Mouse (Mus musculus): ENCODE results near the gene Atp2c2. TPM values are rescaled to one million over a fixed set of nuclear protein-coding genes. Genes with fewer than 3 reads are reported as not detected.

Gene Atp2c2
- polyA plus RNA-seq, 1 experiment from 2014 or later = 0.64 TPM

DNA sequence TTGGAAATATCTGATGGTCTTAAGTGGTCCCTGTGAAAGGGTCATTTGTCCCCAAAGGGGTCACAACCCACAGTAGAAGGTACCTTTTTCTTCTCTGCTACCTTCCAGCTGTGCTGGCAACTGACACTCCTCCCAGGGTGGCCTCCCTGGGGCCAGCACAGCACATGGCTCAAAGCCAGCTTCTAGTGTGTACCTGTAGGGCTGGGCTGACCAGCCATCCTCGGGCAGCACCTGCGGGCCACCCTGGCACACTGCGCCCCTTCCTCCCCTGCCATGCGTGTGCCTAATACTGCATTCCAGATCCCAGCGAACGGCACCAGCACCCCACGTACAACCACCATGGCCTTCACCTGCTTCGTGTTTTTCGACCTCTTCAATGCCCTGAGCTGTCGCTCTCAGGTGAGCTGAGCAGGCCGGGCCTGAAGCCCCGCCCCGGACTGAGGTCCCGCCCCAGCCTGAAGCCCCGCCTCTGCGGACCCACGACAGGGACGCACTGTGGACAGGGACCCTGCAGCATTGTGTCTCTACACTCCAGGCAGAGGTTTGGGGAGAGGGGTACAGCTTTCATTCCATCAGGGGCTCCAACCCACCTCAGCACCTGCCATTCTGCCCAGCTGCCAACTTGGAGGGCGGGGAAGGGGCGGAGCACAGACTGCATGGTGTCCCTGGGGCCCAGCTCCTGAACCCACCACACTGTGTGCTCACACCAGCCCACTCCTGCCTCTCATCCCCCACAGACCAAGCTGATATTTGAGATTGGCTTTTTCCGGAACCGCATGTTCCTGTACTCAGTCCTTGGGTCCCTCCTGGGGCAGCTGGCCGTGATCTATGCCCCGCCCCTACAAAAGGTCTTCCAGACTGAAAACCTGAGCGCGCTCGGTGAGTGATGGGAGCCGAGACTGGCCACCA lies 55.7 kb downstream of the Atp2c2 start:
- Histone ChIP-seq H3K27ac (replicated peaks) (no peak overlapping the region), H3K36me3 (no peaks in the 10 kb centered on the region), H3K27me3 (peaks cover 17% of the 10 kb centered on the region), H3K9me3 (no peaks in the 10 kb centered on the region), H3K4me2 (replicated peaks) (peak overlapping the region; percentile 45), H3K9ac (replicated peaks) (no peak overlapping the region), H3K4me1 (peaks cover 22% of the 10 kb centered on the region), H3K4me3 (peak overlapping the region; percentile 24)
- 0 out of 2 replicates have a peak, but pooled peaks have one; percentile 27 for ATAC-seq (ENCODE audit: low FRiP score, low read depth)
- 19% methylated on average over 26 of the region's 28 CpGs for WGBS

DNA sequence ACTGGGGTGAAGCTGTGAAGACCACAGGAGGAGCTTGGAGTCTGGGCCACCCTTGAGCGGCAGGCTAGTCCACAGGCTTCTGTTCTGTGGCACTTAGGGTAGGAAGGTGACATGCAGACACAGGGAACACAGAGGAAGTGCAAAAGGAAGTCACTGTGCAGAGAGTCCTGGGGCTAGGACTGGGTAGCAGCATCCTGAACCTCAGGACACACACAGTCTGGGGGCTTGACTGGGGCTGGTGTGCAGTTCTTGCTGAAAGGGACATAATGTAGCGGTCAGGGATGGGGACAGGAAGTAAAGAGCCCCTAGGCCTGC lies 56.3 kb downstream of the Atp2c2 start:
- Histone ChIP-seq H3K9ac (replicated peaks) (no peak overlapping the region), H3K4me3 (no peak overlapping the region), H3K27ac (replicated peaks) (no peak overlapping the region), H3K27me3 (peaks cover 17% of the 10 kb centered on the region), H3K4me2 (replicated peaks) (peak overlapping the region; percentile 45; the same call in 1 of the 2 replicates), H3K9me3 (no peaks in the 10 kb centered on the region), H3K4me1 (peaks cover 22% of the 10 kb centered on the region), H3K36me3 (no peaks in the 10 kb centered on the region)
- 53% methylated on average over 2 of the region's 2 CpGs for WGBS
- ATAC-seq (ENCODE audit: low FRiP score, low read depth) = no peak

GRCm38 (mm10) chr8:119756538-119756937 lies 56.7 kb downstream of the Atp2c2 start:
- no peak for ATAC-seq (ENCODE audit: low FRiP score, low read depth)
- Histone ChIP-seq H3K27ac (replicated peaks) (no peak overlapping the region), H3K27me3 (peaks cover 17% of the 10 kb centered on the region)

GRCm38 (mm10) chr8:119761692-119762091 lies 61.9 kb downstream of the Atp2c2 start:
- Histone ChIP-seq H3K27me3 (no peaks in the 10 kb centered on the region), H3K9ac (replicated peaks) (no peak overlapping the region), H3K27ac (replicated peaks) (no peak overlapping the region), H3K4me3 (no peak overlapping the region), H3K9me3 (no peaks in the 10 kb centered on the region), H3K4me1 (peaks cover 9% of the 10 kb centered on the region; the same call in 1 of the 2 replicates), H3K4me2 (replicated peaks) (no peak overlapping the region), H3K36me3 (peaks cover 20% of the 10 kb centered on the region)
- WGBS = 89% methylated on average over 11 of the region's 11 CpGs
- no peak for ATAC-seq (ENCODE audit: low FRiP score, low read depth)

More at GRCm38 (mm10) chr8:119756538-119756937, 56.7 kb downstream of the Atp2c2 start:
- no peaks in the 10 kb centered on the region for H3K9me3 ChIP-seq
- WGBS = 52% methylated on average over 5 of the region's 5 CpGs
- H3K4me3 ChIP-seq = no peak overlapping the region
- H3K9ac ChIP-seq (replicated peaks) = no peak overlapping the region
- H3K4me1 ChIP-seq = peaks cover 22% of the 10 kb centered on the region
- peaks cover 1% of the 10 kb centered on the region; the same call in 1 of the 2 replicates for H3K36me3 ChIP-seq
- H3K4me2 ChIP-seq (replicated peaks) = no peak overlapping the region

- no peak overlapping the region for H3K9ac ChIP-seq (replicated peaks)
- WGBS = 91% methylated on average over 21 of the region's 21 CpGs
- peaks cover 9% of the 10 kb centered on the region; the same call in 1 of the 2 replicates for H3K4me1 ChIP-seq
- H3K9me3 ChIP-seq = no peaks in the 10 kb centered on the region
- no peak for ATAC-seq (ENCODE audit: low FRiP score, low read depth)
- no peak overlapping the region for H3K27ac ChIP-seq (replicated peaks)
- H3K27me3 ChIP-seq = no peaks in the 10 kb centered on the region
- H3K4me3 ChIP-seq = no peak overlapping the region
- no peak overlapping the region for H3K4me2 ChIP-seq (replicated peaks)
- H3K36me3 ChIP-seq = peaks cover 28% of the 10 kb centered on the region
Observed at GRCm38 (mm10) chr8:119762226-119763220, 62.7 kb downstream of the Atp2c2 start.

- peaks cover 37% of the 10 kb centered on the region for H3K36me3 ChIP-seq
- no peak overlapping the region for H3K27ac ChIP-seq (replicated peaks)
- no peak for ATAC-seq (ENCODE audit: low FRiP score, low read depth)
- H3K4me1 ChIP-seq = no peaks in the 10 kb centered on the region; the same call in 1 of the 2 replicates
- H3K4me2 ChIP-seq (replicated peaks) = no peak overlapping the region
- 87% methylated on average over 10 of the region's 10 CpGs for WGBS
- H3K9ac ChIP-seq (replicated peaks) = no peak overlapping the region
- no peaks in the 10 kb centered on the region for H3K9me3 ChIP-seq
- no peak overlapping the region for H3K4me3 ChIP-seq
- no peaks in the 10 kb centered on the region for H3K27me3 ChIP-seq
Observed at GRCm38 (mm10) chr8:119765311-119765710, 65.5 kb downstream of the Atp2c2 start.

DNA sequence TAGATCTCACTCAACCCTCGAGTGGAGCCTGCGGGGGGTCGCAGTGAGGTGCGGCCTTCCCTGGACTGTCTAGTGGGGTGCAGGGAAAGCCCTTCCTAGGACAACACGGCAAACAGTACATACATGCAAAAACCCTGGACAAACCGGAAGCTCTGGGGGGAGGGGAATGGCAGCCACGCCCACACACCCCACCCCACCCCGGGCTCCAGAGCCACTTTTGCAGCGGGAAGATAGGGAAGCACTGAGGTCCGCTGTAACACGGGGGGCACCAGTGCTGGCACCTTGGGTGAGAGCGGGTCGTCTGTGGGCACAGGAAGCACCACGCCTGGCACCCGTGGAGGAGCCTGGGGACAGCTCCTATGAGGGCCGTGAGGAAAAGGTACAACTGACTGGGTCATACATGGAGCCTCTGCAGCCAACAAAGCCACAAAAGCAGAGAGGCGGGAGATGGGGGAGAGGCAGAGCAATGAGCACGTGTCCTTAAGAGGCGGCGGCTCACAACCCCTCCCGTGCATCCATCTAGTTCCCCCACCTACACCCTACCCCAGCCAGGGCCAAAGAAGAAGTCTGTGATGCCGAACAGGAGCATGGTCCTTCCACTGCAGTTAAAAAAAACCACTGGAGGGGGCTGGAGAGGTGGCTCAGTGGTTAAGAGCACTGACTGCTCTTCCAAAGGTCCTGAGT lies 66.1 kb downstream of the Atp2c2 start:
- Histone ChIP-seq H3K4me3 (no peak overlapping the region), H3K9me3 (no peaks in the 10 kb centered on the region), H3K36me3 (peaks cover 37% of the 10 kb centered on the region), H3K9ac (replicated peaks) (no peak overlapping the region), H3K27ac (replicated peaks) (no peak overlapping the region), H3K27me3 (no peaks in the 10 kb centered on the region), H3K4me2 (replicated peaks) (no peak overlapping the region), H3K4me1 (no peaks in the 10 kb centered on the region; the same call in 1 of the 2 replicates)
- 81% methylated on average over 22 of the region's 22 CpGs for WGBS
- no peak for ATAC-seq (ENCODE audit: low FRiP score, low read depth)

DNA sequence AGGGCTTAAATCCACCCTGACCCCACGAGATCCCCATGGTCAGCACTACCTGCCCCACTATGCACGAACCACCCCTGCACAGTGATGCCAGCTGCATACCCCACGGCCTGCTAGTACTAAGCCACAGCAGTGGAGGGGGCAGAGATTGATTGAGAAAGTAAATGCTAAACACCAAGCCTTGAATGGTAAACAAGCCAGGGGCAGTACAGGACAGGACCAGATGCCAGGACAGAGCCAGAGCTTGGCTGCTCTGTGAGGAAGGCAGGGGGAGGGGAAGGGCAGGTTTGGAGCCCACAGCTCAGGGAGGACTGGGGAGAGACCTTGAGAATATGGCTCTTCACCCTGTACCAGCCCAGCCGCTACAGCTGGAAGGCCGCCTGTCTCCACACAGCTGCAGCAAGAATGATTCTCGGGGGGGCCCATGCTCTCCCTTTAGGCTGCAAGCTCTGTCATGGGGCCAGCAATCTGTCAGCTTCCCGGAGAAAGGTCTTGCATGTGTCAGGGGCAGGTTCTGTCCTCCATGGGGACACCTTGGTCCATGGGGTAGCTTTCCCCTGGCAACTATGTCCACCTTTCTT lies 76.9 kb downstream of the Atp2c2 start:
- ATAC-seq (ENCODE audit: low FRiP score, low read depth) = no peak
- no peak overlapping the region for H3K4me3 ChIP-seq
- H3K27ac ChIP-seq (replicated peaks) = no peak overlapping the region
- peaks cover 18% of the 10 kb centered on the region for H3K4me1 ChIP-seq
- 0 out of 2 replicates have a peak, but pooled peaks cover 9% of the 10 kb centered on the region for H3K27me3 ChIP-seq
- H3K9me3 ChIP-seq = no peaks in the 10 kb centered on the region
- H3K36me3 ChIP-seq = no peaks in the 10 kb centered on the region
- H3K4me2 ChIP-seq (replicated peaks) = no peak overlapping the region
- WGBS = 88% methylated on average over 7 of the region's 7 CpGs
- no peak overlapping the region for H3K9ac ChIP-seq (replicated peaks)

DNA sequence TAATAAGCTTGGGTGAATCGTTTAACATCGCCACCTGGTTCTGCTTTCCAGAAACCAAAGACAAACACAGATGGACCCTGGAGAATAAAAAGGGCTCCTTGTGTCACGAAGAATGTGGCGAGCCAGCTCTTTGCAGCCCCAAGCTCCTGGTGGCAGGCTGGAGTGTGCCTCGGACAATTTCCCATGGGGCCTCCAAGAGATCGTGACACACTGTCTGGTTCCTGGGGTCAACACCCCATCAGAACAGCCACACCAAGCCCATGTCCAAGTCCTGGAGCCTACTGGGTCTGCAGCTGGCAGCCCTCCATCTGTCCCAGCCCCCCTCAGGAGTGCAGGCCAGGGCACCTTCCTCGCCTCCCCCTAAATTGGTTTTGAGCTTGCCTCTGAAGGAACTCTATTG lies 78.0 kb downstream of the Atp2c2 start:
- peak overlapping the region; percentile 75 for H3K9ac ChIP-seq (replicated peaks)
- 0 out of 2 replicates have a peak, but pooled peaks cover 9% of the 10 kb centered on the region for H3K27me3 ChIP-seq
- H3K27ac ChIP-seq (replicated peaks) = peak overlapping the region; percentile 84
- H3K4me2 ChIP-seq (replicated peaks) = peak overlapping the region; percentile 88
- H3K4me3 ChIP-seq = peak overlapping the region; percentile 61
- H3K9me3 ChIP-seq = no peaks in the 10 kb centered on the region
- WGBS = 22% methylated on average over 7 of the region's 7 CpGs
- ATAC-seq (ENCODE audit: low FRiP score, low read depth) = no peak; the same call in 1 of the 2 replicates
- peaks cover 18% of the 10 kb centered on the region for H3K4me1 ChIP-seq
- H3K36me3 ChIP-seq = no peaks in the 10 kb centered on the region

GRCm38 (mm10) chr8:119778263-119778662 lies 78.5 kb downstream of the Atp2c2 start, which contains the start of gene Tldc1:
Gene Tldc1, minus strand, starts transcription at chr8:119778416.
- peaks cover 18% of the 10 kb centered on the region for H3K4me1 ChIP-seq
- peak within 1 kb of the TSS; percentile 88 for H3K4me2 ChIP-seq (replicated peaks)
- peak within 1 kb of the TSS; percentile 61 for H3K4me3 ChIP-seq
- no peaks in the 10 kb centered on the region for H3K9me3 ChIP-seq
- peak within 1 kb of the TSS; percentile 84 for H3K27ac ChIP-seq (replicated peaks)
- peak within 1 kb of the TSS; percentile 75 for H3K9ac ChIP-seq (replicated peaks)
- 0 out of 2 replicates have a peak, but pooled peaks cover 9% of the 10 kb centered on the region for H3K27me3 ChIP-seq
- WGBS = under 1% methylated on average over 18 of the region's 18 CpGs
- H3K36me3 ChIP-seq = no peaks in the 10 kb centered on the region
- peak; percentile 98 for ATAC-seq (ENCODE audit: low FRiP score, low read depth)

Data from midbrain, embryonic 12.5 days (tissue).